12 mouse cellular contexts compared by ENCODE assay signal in the genomic region with DNA sequence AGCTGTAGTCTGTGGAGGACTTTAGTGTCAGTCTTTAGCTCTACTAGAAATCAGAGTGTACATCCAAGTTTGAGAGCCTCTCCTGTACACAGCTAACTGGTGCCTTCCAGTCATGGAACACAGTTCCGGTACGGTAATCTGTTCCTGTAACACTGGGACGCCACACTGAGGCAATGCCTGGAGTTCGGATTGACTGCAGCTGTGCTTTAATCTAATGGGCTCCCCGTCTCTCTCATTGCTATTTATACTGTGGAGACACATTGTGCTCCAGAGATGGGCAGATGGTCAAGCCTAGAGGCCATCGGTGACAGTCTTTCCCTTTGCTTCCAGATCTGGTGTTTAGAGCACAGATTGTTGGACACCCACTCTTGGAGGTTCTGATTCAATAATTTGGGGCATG.
A peak's percentile ranks its signal among the peaks of the same experiment; 100 is the strongest.
DNase-seq lines count a peak whose midpoint lies in the region; TF ChIP-seq lines count a peak whose summit lies in the region.
"Had no signal": no experiment of that assay in that cellular context is flagged by ENCODE, and none has a peak within 500 bp of the region (broad histone marks: within the 10 kb centered on the region; RNA-seq: fewer than 3 reads in every experiment).

No protein-coding gene starts in this region.

- intact Hi-C loops in heart, adult 2 months (cut with DNase I) = loop anchor here (5.0 kb wide), 1 partner anchor 119 kb away; no protein-coding TSS in a partner anchor
- intact Hi-C loops in heart, postnatal 25 days (cut with DNase I) = loop anchor here (5.0 kb wide), 1 partner anchor 119 kb away; no protein-coding TSS in a partner anchor

- H3K27me3 ChIP-seq in heart, adult 2 months (ENCODE audit: control insufficient read depth, insufficient read depth, low read length) = no peaks in the 10 kb centered on the region
- H3K27me3 ChIP-seq in heart, embryonic 10.5 days (ENCODE audit: insufficient read depth, poor library complexity, severe bottlenecking) = peaks cover 5% of the 10 kb centered on the region; the same call in 1 of the 2 replicates

- WGBS in heart, adult 2 months = 38% methylated on average over 6 of the region's 6 CpGs
- 82% methylated on average over 6 of the region's 6 CpGs for WGBS in heart, embryonic 10.5 days

- 0 out of 2 replicates have a peak overlapping the region, but pooled peaks have one; percentile 11 for H3K27ac ChIP-seq in heart, adult 2 months
- H3K27ac ChIP-seq in heart, embryonic 10.5 days = no peak overlapping the region

- DNase-seq in heart, adult 2 months = peak; percentile 47 to 65
- DNase-seq in heart, embryonic 10.5 days (ENCODE audit: low spot score) = no peak
- DNase-seq in lung, postnatal 36 days = peak; percentile 38
- DNase-seq in lung, postnatal 4 days = no peak
- peak; percentile 41 to 64 for DNase-seq in cerebellum, postnatal 14 days
- DNase-seq in heart, postnatal 25 days (ENCODE audit: low spot score) = peak; percentile 28
- DNase-seq in kidney, adult 11 months = no peak
- no peak for DNase-seq in thymus, postnatal 4 days
- DNase-seq: adrenal gland, postnatal 36 days; kidney, postnatal 36 days; spleen, adult 18-20 months had no signal

- H3K4me3 ChIP-seq in heart, adult 2 months = no peak overlapping the region
- no peak overlapping the region for H3K4me3 ChIP-seq in heart, embryonic 10.5 days
- H3K4me3 ChIP-seq: megakaryocyte, embryonic 14.5 days had no signal

- H3K36me3 ChIP-seq in heart, adult 2 months (ENCODE audit: control insufficient read depth, insufficient read depth, low read length) = 0 out of 2 replicates have a peak, but pooled peaks cover 2% of the 10 kb centered on the region
- H3K36me3 ChIP-seq in heart, embryonic 10.5 days = no peaks in the 10 kb centered on the region

- TF ChIP-seq POLR2A in heart, adult 2 months (IDR thresholded peaks at IDR 0.05; ENCODE audit: insufficient read depth, low read depth, low read length) = no peak

- H3K9ac ChIP-seq in heart, adult 2 months (ENCODE audit: low read depth, low read length) = no peak overlapping the region

- peaks cover 14% of the 10 kb centered on the region for H3K4me1 ChIP-seq in heart, adult 2 months (ENCODE audit: control insufficient read depth, insufficient read depth, low read length)
- H3K4me1 ChIP-seq in heart, embryonic 10.5 days = peaks cover 37% of the 10 kb centered on the region

- TF ChIP-seq CTCF in heart, adult 2 months (IDR thresholded peaks at IDR 0.05) = peak; percentile 52

- no peaks in the 10 kb centered on the region for H3K9me3 ChIP-seq in heart, embryonic 10.5 days
- H3K9me3 ChIP-seq: megakaryocyte, embryonic 14.5 days had no signal

- H3K79me2 ChIP-seq in heart, adult 2 months (replicated peaks; ENCODE audit: control insufficient read depth, insufficient read depth, low read length) = peaks cover 14% of the 10 kb centered on the region

- peak; percentile 66 for TF ChIP-seq EP300 in heart, adult 2 months (IDR thresholded peaks at IDR 0.05; ENCODE audit: insufficient read depth, low read depth, low read length)

Comparison
In these comparisons a context has a peak if more than half of its experiments do, and no peak if none do; other contexts are left out.
1. DNase-seq: peak in heart, adult 2 months (2 of 2), lung, postnatal 36 days (single experiment), cerebellum, postnatal 14 days (2 of 2) and heart, postnatal 25 days (single experiment); none in heart, embryonic 10.5 days (single experiment), lung, postnatal 4 days (0 of 2), kidney, adult 11 months (single experiment) and thymus, postnatal 4 days (single experiment).